ENCODE assay signal across 8 mouse cellular contexts in genomic region chr14:39472146-39472751, GRCm38 (mm10). TPM values are rescaled to one million over a fixed set of nuclear protein-coding genes. Genes with fewer than 3 reads are reported as not detected.
DNase-seq lines count a peak whose midpoint lies in the region; ATAC-seq lines count a peak whose summit lies in the region.

No protein-coding gene starts in this region.

- H3K36me3 ChIP-seq in limb, embryonic 12.5 days, result no peaks in the 10 kb centered on the region

- DNase-seq in left cerebral cortex, adult 18-20 months (ENCODE audit: low spot score in 2 of 2), result peak; percentile 14 to 41
- no peak for DNase-seq in left cerebral cortex, adult 11 months (ENCODE audit: low spot score)
- DNase-seq in cerebellum, postnatal 36 days, result peak; percentile 25 to 31
- peak; percentile 53 for DNase-seq in retina, postnatal 1 day
- DNase-seq in lung, postnatal 36 days, result no peak
- no peak for DNase-seq in B cell, adult 2 months

- H3K27me3 ChIP-seq in limb, embryonic 12.5 days, result peaks cover 70% of the 10 kb centered on the region

- no peak overlapping the region for H3K9ac ChIP-seq in limb, embryonic 12.5 days (replicated peaks)

- 4% methylated on average over 44 of the region's 56 CpGs for WGBS in limb, embryonic 12.5 days

- H3K4me2 ChIP-seq in limb, embryonic 12.5 days, result peak overlapping the region; percentile 73

- 0 out of 2 replicates have a peak, but pooled peaks have one; percentile 18 for ATAC-seq in granulocyte monocyte progenitor cell, adult 5-6 weeks (replicated peaks; ENCODE audit: poor library complexity, severe bottlenecking)
- ATAC-seq in limb, embryonic 12.5 days (ENCODE audit: insufficient number of reproducible peaks, insufficient read depth, low FRiP score, low TSS enrichment, low read depth), result no peak

- no peaks in the 10 kb centered on the region for H3K9me3 ChIP-seq in limb, embryonic 12.5 days

- H3K4me3 ChIP-seq in limb, embryonic 12.5 days (replicated peaks), result peak overlapping the region; percentile 50

- H3K27ac ChIP-seq in limb, embryonic 12.5 days, result no peak overlapping the region

- H3K4me1 ChIP-seq in limb, embryonic 12.5 days (replicated peaks), result peaks cover 9% of the 10 kb centered on the region

RNA-seq across cellular contexts. Expression of gene Nrg3, which starts 0.6 kb away (rescaled TPM):
- total RNA-seq in left cerebral cortex, adult 18-20 months (2021), result 10 to 100 TPM; 59.2 to 60.6 TPM
- total RNA-seq in granulocyte monocyte progenitor cell, adult 5-6 weeks (2014; fragmentation: Nextera tagmentation), result not detected in 2 replicates
- total RNA-seq in granulocyte monocyte progenitor cell, adult 5-6 weeks (2017), result not detected in 2 replicates
- polyA plus RNA-seq in limb, embryonic 12.5 days (2016; fragmentation: Nextera tagmentation; extraction: Ambion mirVana), result 0.08 and 0.14 TPM in 2 replicates

Comparison
In these comparisons a context has a peak if more than half of its experiments do, and no peak if none do; other contexts are left out.
1. DNase-seq: peak in left cerebral cortex, adult 18-20 months (2 of 2), cerebellum, postnatal 36 days (2 of 2) and retina, postnatal 1 day (single experiment); none in left cerebral cortex, adult 11 months (single experiment), lung, postnatal 36 days (single experiment) and B cell, adult 2 months (0 of 2).
2. RNA of gene Nrg3, which starts 0.6 kb away (total RNA-seq): 59.2 to 60.6 TPM in left cerebral cortex, adult 18-20 months; not detected in granulocyte monocyte progenitor cell, adult 5-6 weeks; every median in the first group is over 10 times any median in the second.